Mouse (Mus musculus) heart, embryonic 11.5 days (tissue): ENCODE measurements around the gene Arhgap4. TPM values are rescaled to one million over a fixed set of nuclear protein-coding genes. Genes with fewer than 3 reads are reported as not detected.

Experiments used
- ATAC-seq: fragments of 200-750 bp; cut with Nextera tagmentation; replicated peaks from 2 replicates; pipeline ENCODE4 v1.8.0; 2017; ENCODE audit warnings: moderate library complexity; ENCODE audit not compliant: insufficient number of reproducible peaks, low FRiP score, low TSS enrichment
- H3K27ac ChIP-seq: fragments of 300-500 bp; sonication (generic); 2 replicates; pipeline ENCODE4 v1.5.1; 2014; ENCODE audit warnings: mild to moderate bottlenecking, low read depth, low read length
- H3K27me3 ChIP-seq: fragments of 300-500 bp; sonication (generic); 2 replicates; pipeline ENCODE4 v1.6.1; 2014; ENCODE audit warnings: mild to moderate bottlenecking, low read length, mixed read lengths; ENCODE audit not compliant: control insufficient read depth, insufficient read depth
- H3K36me3 ChIP-seq: fragments of 300-500 bp; sonication (generic); 2 replicates; pipeline ENCODE4 v1.6.1; 2014; ENCODE audit warnings: mild to moderate bottlenecking, low read length, moderate library complexity, mixed read lengths; ENCODE audit not compliant: control insufficient read depth, insufficient read depth
- H3K4me1 ChIP-seq: fragments of 300-500 bp; sonication (generic); 2 replicates; pipeline ENCODE4 v1.6.1; 2014; ENCODE audit warnings: low read length; ENCODE audit not compliant: control insufficient read depth, insufficient read depth
- H3K4me2 ChIP-seq: fragments of 300-500 bp; sonication (generic); 2 replicates; pipeline ENCODE4 v1.6.1; 2014; ENCODE audit warnings: mild to moderate bottlenecking, moderate library complexity
- H3K4me3 ChIP-seq: fragments of 300-500 bp; sonication (generic); 2 replicates; pipeline ENCODE4 v1.5.1; 2014; ENCODE audit warnings: low read depth, low read length
- H3K9ac ChIP-seq: fragments of 300-500 bp; sonication (generic); 2 replicates; pipeline ENCODE4 v1.6.1; 2014; ENCODE audit warnings: mild to moderate bottlenecking, low read depth, low read length, moderate library complexity
- H3K9me3 ChIP-seq: fragments of 300-500 bp; sonication (generic); replicated peaks from 2 replicates; pipeline ENCODE4 v1.6.1; 2016; ENCODE audit warnings: low read length; ENCODE audit not compliant: control insufficient read depth
- WGBS: fragments of 180-500 bp; shearing (Covaris S2); extraction: QIAGEN DNeasy Blood & Tissue Kit; methylation state at CpG from one replicate; pipeline ENCODE4 v1.1.7; 2014; ENCODE audit not compliant: insufficient replicate concordance; 5-methylcytosine and 5-hydroxymethylcytosine counted together
- polyA plus RNA-seq: library from polyadenylated mRNA; unstranded; fragments of >200 nt; fragmentation: Nextera tagmentation; extraction: Ambion mirVana; gene quantifications from 2 replicates; pipeline ENCODE4 v1.2.1, GENCODE M21; 2014

Arhgap4 gene
- polyA plus RNA-seq, 1 experiment from 2014 or later = 0.96 TPM

DNA sequence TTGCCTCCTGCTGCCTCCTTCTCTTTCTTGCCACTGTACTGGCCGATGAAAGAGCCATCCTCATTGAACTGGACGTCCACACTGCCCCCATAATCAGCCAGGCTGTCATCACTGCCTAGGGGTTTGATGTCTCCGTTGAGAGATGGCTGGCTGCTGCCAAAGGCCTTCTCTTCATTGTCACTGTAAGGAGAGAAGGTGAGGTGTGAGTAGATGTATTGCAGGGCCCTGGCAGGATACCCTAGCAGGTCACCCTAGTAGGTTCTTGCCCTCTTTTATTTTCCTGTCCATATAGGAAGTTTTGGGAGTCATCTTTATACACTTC lies 66.6 kb downstream of the Arhgap4 start:
- WGBS = 36% methylated on average over 3 of the region's 3 CpGs
- Histone ChIP-seq H3K9me3 (no peaks in the 10 kb centered on the region), H3K4me2 (no peak overlapping the region), H3K27me3 (0 out of 2 replicates have a peak, but pooled peaks cover 5% of the 10 kb centered on the region), H3K4me3 (no peak overlapping the region), H3K4me1 (no peaks in the 10 kb centered on the region), H3K36me3 (no peaks in the 10 kb centered on the region), H3K9ac (no peak overlapping the region), H3K27ac (no peak overlapping the region)
- ATAC-seq = no peak

- Histone ChIP-seq H3K4me1 (no peaks in the 10 kb centered on the region), H3K36me3 (no peaks in the 10 kb centered on the region), H3K27ac (no peak overlapping the region), H3K27me3 (0 out of 2 replicates have a peak, but pooled peaks cover 5% of the 10 kb centered on the region), H3K9ac (no peak overlapping the region), H3K4me3 (no peak overlapping the region), H3K4me2 (no peak overlapping the region), H3K9me3 (no peaks in the 10 kb centered on the region)
- ATAC-seq = no peak
- WGBS = 70% methylated on average over 9 of the region's 9 CpGs
Observed at GRCm38 (mm10) chrX:73854326-73855086, 67.2 kb downstream of the Arhgap4 start.

Other genes with a start within 250 kb of the Arhgap4 start
- gene Slc6a8, start 248.7 kb downstream of the Arhgap4 start, polyA plus RNA-seq = 6.9 and 8.2 TPM in 2 replicates
- 171 and 188 TPM in 2 replicates for gene Bcap31, start 205.7 kb downstream of the Arhgap4 start, polyA plus RNA-seq
- 8.1 and 9.2 TPM in 2 replicates for gene Abcd1, start 205.3 kb downstream of the Arhgap4 start, polyA plus RNA-seq
- 0.16 and 0.27 TPM in 2 replicates for gene Plxnb3, start 164.8 kb downstream of the Arhgap4 start, polyA plus RNA-seq
- 52.6 and 57.9 TPM in 2 replicates for gene Srpk3, start 147.5 kb downstream of the Arhgap4 start, polyA plus RNA-seq
- 285 and 302 TPM in 2 replicates for gene Idh3g, start 135.0 kb downstream of the Arhgap4 start, polyA plus RNA-seq
- gene Ssr4, start 134.8 kb downstream of the Arhgap4 start, polyA plus RNA-seq = 159 and 162 TPM in 2 replicates
- 0.33 and 0.46 TPM in 2 replicates for gene Pdzd4, start 96.9 kb downstream of the Arhgap4 start, polyA plus RNA-seq
- gene Avpr2, start 29.8 kb downstream of the Arhgap4 start, polyA plus RNA-seq = not detected in 2 replicates
- gene L1cam, start 25.8 kb downstream of the Arhgap4 start, polyA plus RNA-seq = 1.3 and 2.2 TPM in 2 replicates
- gene Naa10, start 74 bp upstream of the Arhgap4 start, polyA plus RNA-seq = 94.3 and 96.5 TPM in 2 replicates
- gene Renbp, start 9.0 kb upstream of the Arhgap4 start, polyA plus RNA-seq = 51.6 and 64.0 TPM in 2 replicates
- 42.6 and 52.1 TPM in 2 replicates for gene Hcfc1, start 44.5 kb upstream of the Arhgap4 start, polyA plus RNA-seq
- gene Irak1, start 102.0 kb upstream of the Arhgap4 start, polyA plus RNA-seq = 39.3 and 40.7 TPM in 2 replicates
- gene Opn1mw, start 205.6 kb upstream of the Arhgap4 start, polyA plus RNA-seq = not detected in 2 replicates
- 9.8 and 11.9 TPM in 2 replicates for gene Mecp2, start 213.5 kb upstream of the Arhgap4 start, polyA plus RNA-seq
- gene Tex28, start 246.0 kb upstream of the Arhgap4 start, polyA plus RNA-seq = not detected in 2 replicates